Mouse (Mus musculus): ENCODE data around the gene Lamtor2. TPM values are rescaled to one million over a fixed set of nuclear protein-coding genes. Genes with fewer than 3 reads are reported as not detected.

Lamtor2 gene
- polyA plus RNA-seq, 1 experiment from 2014 or later, result 194 TPM

DNA sequence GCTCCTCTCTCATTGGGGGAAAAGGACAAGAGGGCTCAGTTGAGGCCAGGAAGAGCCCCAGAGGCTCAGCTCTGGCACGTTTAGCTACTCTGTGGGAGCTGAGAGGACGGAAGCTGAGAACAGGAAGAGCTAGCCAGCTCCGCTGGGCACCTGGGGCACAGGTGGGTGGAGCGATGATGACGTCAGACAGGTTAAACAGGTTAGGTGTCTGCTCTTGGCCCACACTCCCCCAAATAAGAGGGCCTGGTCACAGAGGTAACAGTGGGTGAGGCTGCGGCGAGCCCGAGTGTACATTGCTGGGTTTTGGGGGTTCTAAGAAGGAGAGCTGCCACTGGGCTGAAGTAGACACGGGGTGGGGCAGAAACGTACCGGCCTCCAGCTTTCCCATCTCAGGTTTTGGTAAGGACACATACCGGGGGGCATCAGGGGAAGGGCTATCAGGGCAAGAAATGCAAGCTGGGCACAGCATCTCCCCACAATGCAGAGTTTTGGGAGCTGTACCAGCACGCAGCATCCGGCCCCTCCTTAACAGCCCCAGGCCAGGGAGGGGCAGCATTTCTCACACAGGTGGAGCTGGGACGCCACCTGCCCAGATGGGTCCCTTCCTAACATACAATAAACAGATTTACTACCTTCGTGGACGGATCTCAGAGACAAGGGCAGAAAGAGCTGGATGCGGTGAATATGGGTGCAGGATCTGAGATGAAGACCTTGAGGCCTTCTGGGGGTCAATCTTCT is 4.5 kb downstream of the Lamtor2 start, which contains the start of gene Rab25:
TSS of gene Rab25 (minus strand) at position 121 of the 738 bp plus-strand sequence.
- Histone ChIP-seq H3K9me3 (no peaks in the 10 kb centered on the region), H3K36me3 (peaks cover 5% of the 10 kb centered on the region; the same call in 1 of the 2 replicates), H3K27me3 (no peaks in the 10 kb centered on the region), H3K4me1 (peaks cover 22% of the 10 kb centered on the region), H3K27ac (peak within 1 kb of the TSS; percentile 65), H3K4me2 (0 out of 2 replicates have a peak within 1 kb of the TSS, but pooled peaks have one; percentile 7), H3K9ac (no peak within 1 kb of the TSS), H3K4me3 (peak within 1 kb of the TSS; percentile 19)
- ATAC-seq (ENCODE audit: insufficient number of reproducible peaks, low FRiP score, low TSS enrichment, low read depth), result no peak
- 40% methylated on average over 18 of the region's 18 CpGs for WGBS

DNA sequence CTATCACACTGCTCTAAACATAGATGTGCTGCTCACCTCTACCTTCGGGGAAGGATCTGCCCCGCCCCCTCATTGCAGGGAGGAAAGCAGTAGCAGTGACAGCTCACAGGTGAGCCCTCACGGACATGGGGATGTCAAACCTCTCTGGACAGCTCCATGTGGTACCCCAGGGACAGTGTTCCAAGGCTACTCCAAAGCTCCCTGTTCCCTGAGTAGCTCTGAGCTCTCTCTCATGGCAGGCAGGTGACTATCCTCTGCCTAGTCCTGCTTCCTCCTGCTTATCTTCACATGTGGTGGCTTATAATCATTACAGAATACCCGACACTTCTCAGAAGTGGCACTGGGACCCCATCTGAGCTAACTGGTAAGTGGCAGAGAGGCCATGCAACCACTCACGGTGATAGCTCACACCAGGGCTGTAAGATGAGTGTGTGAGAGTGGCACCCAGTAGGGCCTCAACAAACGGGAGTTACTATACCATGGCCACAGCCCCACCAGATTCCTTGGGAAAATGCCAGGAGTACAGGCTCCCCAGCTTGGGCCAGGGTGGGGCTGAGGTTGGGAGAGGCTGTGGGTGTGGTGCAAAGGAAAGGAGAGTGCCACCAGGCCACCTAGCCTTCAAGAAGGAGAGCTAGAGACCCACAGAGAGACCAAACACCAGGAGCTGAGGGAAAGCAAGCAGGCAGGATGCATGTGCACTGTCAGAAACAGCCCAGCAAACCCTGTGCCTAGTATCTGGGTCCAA is 6.0 kb downstream of the Lamtor2 start:
- H3K4me2 ChIP-seq, result no peak overlapping the region
- peak overlapping the region; percentile 8 for H3K4me3 ChIP-seq
- no peak overlapping the region for H3K9ac ChIP-seq
- ATAC-seq (ENCODE audit: insufficient number of reproducible peaks, low FRiP score, low TSS enrichment, low read depth), result no peak
- peaks cover 18% of the 10 kb centered on the region for H3K4me1 ChIP-seq
- H3K27ac ChIP-seq, result no peak overlapping the region
- no peaks in the 10 kb centered on the region for H3K27me3 ChIP-seq
- H3K36me3 ChIP-seq, result peaks cover 7% of the 10 kb centered on the region; the same call in 1 of the 2 replicates
- WGBS, result 67% methylated on average over 6 of the region's 6 CpGs
- H3K9me3 ChIP-seq, result no peaks in the 10 kb centered on the region

DNA sequence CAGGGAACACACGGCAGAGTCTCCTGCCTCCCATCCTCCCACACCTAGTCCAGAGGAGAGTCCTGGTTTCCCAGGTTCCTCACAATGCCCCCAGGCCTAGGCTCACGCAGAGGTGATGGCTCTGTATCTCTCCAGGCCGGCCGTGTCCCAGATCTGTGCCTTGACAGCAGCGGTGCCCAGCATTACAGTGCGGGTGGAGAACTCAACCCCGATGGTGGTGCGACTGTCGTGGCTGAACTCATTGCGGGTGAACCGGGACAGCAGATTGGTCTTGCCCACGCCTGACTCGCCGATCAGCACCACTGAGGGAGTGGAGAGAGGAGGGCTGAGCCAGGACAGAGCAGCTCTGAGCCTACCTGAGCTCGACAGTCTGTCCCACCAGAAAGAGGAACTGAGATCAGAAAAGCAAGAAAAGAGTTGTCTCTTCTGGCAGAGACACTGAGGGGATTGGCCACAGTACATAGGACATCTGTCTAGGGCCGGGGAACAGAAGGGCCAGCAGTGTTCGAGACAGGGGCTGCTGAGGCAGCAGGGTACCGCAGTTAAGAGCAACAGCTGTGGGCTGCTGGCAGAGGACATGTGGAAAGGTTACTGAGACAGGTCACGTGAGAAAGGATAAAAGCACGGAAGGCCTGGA is 7.8 kb downstream of the Lamtor2 start:
- no peak overlapping the region for H3K27ac ChIP-seq

DNA sequence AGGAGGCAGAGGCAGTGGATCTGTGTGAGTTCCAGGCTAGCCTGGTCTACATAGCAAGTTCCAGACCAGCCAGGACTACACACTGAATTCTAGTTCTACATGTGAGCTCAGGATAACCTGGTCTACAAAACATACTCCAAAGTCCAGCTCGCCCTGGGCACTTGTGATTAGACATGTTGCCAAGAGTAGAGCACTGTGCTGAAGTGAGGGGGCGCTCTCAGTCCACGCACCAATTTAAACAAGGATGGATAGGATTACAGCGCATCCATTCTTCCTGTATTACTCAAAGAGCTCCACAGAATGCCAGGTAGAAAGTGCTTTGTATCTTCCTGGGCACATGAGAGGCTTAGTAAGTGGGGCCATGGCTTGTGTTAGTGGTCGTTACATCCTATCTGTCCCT is 8.4 kb downstream of the Lamtor2 start:
- H3K9ac ChIP-seq, result no peak overlapping the region
- H3K4me2 ChIP-seq, result no peak overlapping the region
- 35% methylated on average over 5 of the region's 5 CpGs for WGBS
- no peak for ATAC-seq (ENCODE audit: insufficient number of reproducible peaks, low FRiP score, low TSS enrichment, low read depth)
- H3K36me3 ChIP-seq, result peaks cover 20% of the 10 kb centered on the region
- H3K4me3 ChIP-seq, result no peak overlapping the region
- H3K27me3 ChIP-seq, result no peaks in the 10 kb centered on the region
- peaks cover 23% of the 10 kb centered on the region for H3K4me1 ChIP-seq
- H3K9me3 ChIP-seq, result no peaks in the 10 kb centered on the region
- no peak overlapping the region for H3K27ac ChIP-seq

More for the DNA sequence above, 7.8 kb downstream of the Lamtor2 start:
- Histone ChIP-seq H3K9ac (no peak overlapping the region), H3K27me3 (no peaks in the 10 kb centered on the region), H3K36me3 (peaks cover 17% of the 10 kb centered on the region), H3K9me3 (no peaks in the 10 kb centered on the region), H3K4me3 (no peak overlapping the region), H3K4me1 (peaks cover 20% of the 10 kb centered on the region), H3K4me2 (no peak overlapping the region)
- ATAC-seq (ENCODE audit: insufficient number of reproducible peaks, low FRiP score, low TSS enrichment, low read depth), result no peak
- 49% methylated on average over 20 of the region's 20 CpGs for WGBS

DNA sequence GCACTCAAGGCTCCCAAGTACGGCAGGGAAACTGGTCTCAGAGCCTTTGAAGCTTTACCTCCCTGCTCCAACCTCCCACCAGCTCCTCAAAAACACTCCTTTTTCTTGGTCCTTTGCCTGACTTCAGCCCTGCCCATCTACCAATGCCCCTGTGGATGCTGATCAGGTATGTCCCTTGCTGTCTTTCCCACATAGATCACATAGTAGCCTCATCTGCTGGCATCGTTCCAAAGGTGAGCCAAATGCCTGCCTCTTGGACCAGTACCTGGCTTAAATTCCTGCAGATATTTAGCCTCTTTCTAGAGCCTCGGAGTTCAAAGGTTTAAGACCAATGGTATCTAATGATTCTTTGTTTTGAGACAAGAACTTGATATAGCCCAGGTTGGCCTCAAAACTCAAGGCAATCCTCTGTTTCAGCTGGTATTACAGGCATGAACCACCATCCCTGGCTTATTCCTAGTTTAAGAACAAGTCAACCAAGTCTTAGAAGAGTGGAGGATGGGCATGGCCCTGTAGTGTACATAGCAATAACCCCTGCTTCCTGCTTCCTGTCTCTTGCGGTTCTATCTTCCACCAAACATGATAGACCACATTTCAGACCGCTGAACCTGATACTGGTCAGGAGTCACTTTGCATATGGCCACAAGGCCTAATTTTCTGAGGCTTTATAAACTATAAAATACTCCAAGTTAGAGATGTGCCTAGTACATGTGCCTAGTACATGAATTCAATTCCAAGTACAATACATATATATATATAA is 9.0 kb downstream of the Lamtor2 start:
- Histone ChIP-seq H3K4me2 (no peak overlapping the region), H3K9ac (no peak overlapping the region), H3K4me3 (no peak overlapping the region), H3K27me3 (no peaks in the 10 kb centered on the region), H3K4me1 (peaks cover 27% of the 10 kb centered on the region), H3K9me3 (no peaks in the 10 kb centered on the region), H3K36me3 (peaks cover 23% of the 10 kb centered on the region), H3K27ac (no peak overlapping the region)
- no peak for ATAC-seq (ENCODE audit: insufficient number of reproducible peaks, low FRiP score, low TSS enrichment, low read depth)
- 65% methylated on average over 5 of the region's 5 CpGs for WGBS

DNA sequence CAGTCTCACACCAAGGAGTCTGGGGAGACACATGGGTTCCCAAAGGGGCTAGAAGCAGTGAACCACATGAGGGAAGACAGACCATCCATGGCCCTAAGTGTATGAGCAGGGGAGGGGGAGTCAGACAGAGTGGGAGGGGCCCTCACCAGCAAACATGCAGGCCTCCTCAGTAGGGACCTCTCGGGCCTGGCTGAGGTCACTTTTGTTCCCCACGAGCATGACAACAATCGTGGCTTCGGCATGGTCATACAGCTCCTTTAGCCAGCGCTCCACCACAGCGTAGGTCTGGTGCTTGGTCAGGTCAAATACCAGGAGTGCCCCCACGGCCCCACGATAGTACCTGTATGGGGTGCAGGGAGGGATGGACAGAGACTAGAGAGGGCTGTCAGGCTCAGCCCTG is 9.7 kb downstream of the Lamtor2 start:
- no peaks in the 10 kb centered on the region for H3K27me3 ChIP-seq
- ATAC-seq (ENCODE audit: insufficient number of reproducible peaks, low FRiP score, low TSS enrichment, low read depth), result no peak
- H3K9me3 ChIP-seq, result no peaks in the 10 kb centered on the region
- peaks cover 33% of the 10 kb centered on the region for H3K4me1 ChIP-seq
- H3K4me3 ChIP-seq, result no peak overlapping the region
- peaks cover 26% of the 10 kb centered on the region for H3K36me3 ChIP-seq
- no peak overlapping the region for H3K9ac ChIP-seq
- no peak overlapping the region for H3K4me2 ChIP-seq
- 78% methylated on average over 8 of the region's 8 CpGs for WGBS
- H3K27ac ChIP-seq, result no peak overlapping the region

DNA sequence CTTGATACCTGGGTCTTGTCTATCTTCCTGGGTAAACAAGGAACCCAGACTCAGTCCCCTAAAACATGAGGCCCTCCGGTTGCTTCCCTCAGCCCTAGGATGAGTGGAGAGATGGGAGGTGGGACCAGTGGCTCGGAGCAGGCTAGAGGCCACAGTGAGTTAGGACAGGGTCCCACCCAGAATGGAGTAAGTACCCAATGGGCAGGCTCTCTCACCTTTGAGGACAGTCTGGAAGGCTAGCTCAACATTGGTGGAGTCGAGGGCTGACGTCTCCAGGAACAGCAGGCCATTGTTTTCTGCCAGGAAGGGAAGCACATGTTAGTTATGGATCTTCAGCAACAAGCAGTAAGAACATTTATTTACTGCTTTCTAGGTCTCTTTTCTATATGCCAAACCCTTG is 10.4 kb downstream of the Lamtor2 start:
- Histone ChIP-seq H3K9ac (no peak overlapping the region), H3K27me3 (no peaks in the 10 kb centered on the region), H3K4me2 (no peak overlapping the region), H3K9me3 (no peaks in the 10 kb centered on the region), H3K36me3 (peaks cover 33% of the 10 kb centered on the region), H3K27ac (peak overlapping the region; percentile 30; the same call in 1 of the 2 replicates), H3K4me3 (no peak overlapping the region), H3K4me1 (peaks cover 38% of the 10 kb centered on the region)
- no peak for ATAC-seq (ENCODE audit: insufficient number of reproducible peaks, low FRiP score, low TSS enrichment, low read depth)
- WGBS, result 69% methylated on average over 4 of the region's 4 CpGs

DNA sequence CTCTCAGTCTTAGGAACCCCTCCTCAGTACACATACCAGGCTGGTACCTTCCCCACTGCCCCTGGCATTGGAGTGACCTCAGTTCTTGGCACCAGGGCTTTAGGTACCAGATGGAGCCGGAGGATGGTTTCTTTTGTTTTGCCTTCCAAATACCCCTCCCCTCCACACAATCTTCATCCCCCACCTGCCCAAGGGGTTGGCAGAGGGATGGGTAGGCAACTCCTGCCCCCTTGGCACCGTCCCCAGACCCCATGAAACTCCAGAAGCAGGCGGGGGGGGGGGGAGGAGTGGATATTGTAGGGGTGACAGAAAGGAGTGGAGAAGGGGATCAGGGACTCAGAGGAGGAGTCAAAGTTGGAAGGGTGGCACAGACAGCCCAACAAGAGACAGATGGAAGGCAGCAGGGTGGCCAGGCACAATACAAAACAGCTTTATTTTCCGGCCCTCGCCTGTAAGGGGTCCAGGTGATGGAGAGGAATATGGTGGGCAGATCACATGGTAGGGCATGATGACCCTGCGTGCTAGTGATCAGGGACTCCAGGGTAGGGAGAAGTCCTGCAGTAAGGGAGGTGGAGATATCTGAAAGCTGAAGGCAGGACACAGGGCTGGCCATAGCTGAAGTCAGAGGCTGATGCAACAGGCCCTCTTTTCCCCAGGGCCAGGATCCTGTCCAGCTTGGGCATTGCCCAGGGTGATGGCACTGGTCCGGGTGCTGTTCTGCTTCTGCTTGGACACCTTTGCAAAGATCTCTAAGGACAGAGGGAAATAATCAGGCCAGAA is 11.1 kb downstream of the Lamtor2 start:
- ATAC-seq (ENCODE audit: insufficient number of reproducible peaks, low FRiP score, low TSS enrichment, low read depth), result no peak
- WGBS, result 63% methylated on average over 7 of the region's 7 CpGs
- no peak overlapping the region for H3K4me3 ChIP-seq
- H3K27me3 ChIP-seq, result no peaks in the 10 kb centered on the region
- no peak overlapping the region for H3K9ac ChIP-seq
- peak overlapping the region; percentile 30; the same call in 1 of the 2 replicates for H3K27ac ChIP-seq
- peaks cover 39% of the 10 kb centered on the region for H3K36me3 ChIP-seq
- peaks cover 40% of the 10 kb centered on the region for H3K4me1 ChIP-seq
- no peaks in the 10 kb centered on the region for H3K9me3 ChIP-seq
- no peak overlapping the region for H3K4me2 ChIP-seq

DNA sequence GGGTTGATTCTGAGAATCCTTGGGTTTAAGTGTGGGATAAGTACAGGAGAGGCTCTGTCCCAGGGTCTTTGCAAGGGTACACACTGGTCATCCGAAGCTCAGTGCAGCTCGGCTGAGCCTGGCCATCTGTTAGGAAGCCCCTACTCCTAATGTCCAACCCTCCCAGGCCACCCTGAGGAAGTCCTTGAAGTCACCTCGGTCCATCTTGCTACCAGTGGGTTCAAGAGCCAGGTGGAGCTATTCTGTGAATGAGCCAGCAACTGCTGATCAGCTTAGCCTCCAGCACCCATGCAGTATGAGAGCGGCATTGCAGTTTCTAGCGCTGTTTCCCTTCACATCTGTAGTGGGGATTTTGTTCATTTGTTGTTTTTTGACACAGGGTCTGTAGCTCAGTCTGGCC is 12.8 kb downstream of the Lamtor2 start:
- H3K4me2 ChIP-seq, result no peak overlapping the region
- H3K36me3 ChIP-seq, result peaks cover 49% of the 10 kb centered on the region
- H3K9ac ChIP-seq, result no peak overlapping the region
- H3K9me3 ChIP-seq, result no peaks in the 10 kb centered on the region
- peak overlapping the region; percentile 59; the same call in 1 of the 2 replicates for H3K27ac ChIP-seq
- H3K4me3 ChIP-seq, result no peak overlapping the region
- H3K4me1 ChIP-seq, result peaks cover 57% of the 10 kb centered on the region
- ATAC-seq (ENCODE audit: insufficient number of reproducible peaks, low FRiP score, low TSS enrichment, low read depth), result no peak
- H3K27me3 ChIP-seq, result no peaks in the 10 kb centered on the region
- WGBS, result 72% methylated on average over 5 of the region's 5 CpGs

DNA sequence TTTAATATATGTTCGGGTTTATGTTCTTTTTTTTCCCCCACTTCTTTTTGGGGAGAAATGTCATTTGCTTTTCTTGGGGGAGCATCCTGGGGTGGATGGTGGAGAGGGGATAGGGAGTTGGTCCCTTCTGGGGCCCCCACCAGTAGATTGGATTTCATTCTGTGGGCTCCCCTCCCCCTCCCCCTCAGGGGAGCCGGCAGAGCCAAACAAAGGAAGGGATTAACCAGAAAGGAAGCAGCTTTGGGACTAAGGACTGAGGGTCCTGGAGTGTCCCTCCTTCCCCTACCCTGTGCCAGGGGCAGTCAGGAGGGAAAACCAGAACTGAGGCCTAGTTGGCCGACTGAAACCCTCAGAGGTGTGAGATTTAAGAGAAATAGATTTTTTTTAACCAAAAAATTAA is 13.5 kb downstream of the Lamtor2 start:
- Histone ChIP-seq H3K4me2 (no peak overlapping the region), H3K4me1 (peaks cover 64% of the 10 kb centered on the region), H3K9ac (no peak overlapping the region), H3K27me3 (no peaks in the 10 kb centered on the region), H3K27ac (no peak overlapping the region; the same call in 1 of the 2 replicates), H3K36me3 (peaks cover 49% of the 10 kb centered on the region), H3K9me3 (no peaks in the 10 kb centered on the region), H3K4me3 (no peak overlapping the region)
- no peak for ATAC-seq (ENCODE audit: insufficient number of reproducible peaks, low FRiP score, low TSS enrichment, low read depth)
- 27% methylated on average over 3 of the region's 3 CpGs for WGBS
